Mouse (Mus musculus): ENCODE results near the gene Mup8. TPM values are rescaled to one million over a fixed set of nuclear protein-coding genes. Genes with fewer than 3 reads are reported as not detected.

Mup8 gene
- not detected for polyA plus RNA-seq (2012; fragmentation: generic; extraction: Trizol)

DNA sequence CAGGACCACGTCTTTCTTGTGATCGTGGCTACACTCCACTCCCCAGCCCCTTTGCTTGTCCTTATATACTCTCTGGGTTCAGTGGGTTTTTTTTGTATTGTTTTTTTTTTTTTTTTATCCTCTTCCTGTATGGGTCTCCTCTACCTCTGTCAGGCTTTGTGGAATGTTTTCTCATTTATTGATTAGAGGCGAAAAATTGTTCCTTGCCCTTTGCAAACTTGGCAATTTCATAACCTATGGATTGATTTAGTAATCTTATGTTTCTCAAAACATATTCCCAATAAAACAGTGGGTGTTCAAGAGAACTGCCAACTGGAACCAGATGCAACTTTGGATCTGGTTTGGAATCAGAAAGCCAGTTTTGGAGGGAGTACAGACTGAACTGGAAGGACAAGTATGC is at the start of gene Mup8:
Mup8 (minus strand) TSS at position 101 of the 400 bp plus-strand sequence.

Other genes starting within 250 kb of the Mup8 start
- not detected for gene Mup7, start 152.1 kb downstream of the Mup8 start, polyA plus RNA-seq (2012; fragmentation: generic; extraction: Trizol)
- not detected for gene Mup2, start 68.3 kb downstream of the Mup8 start, polyA plus RNA-seq (2012; fragmentation: generic; extraction: Trizol)
- gene Mup9, start 199.4 kb upstream of the Mup8 start, polyA plus RNA-seq (2012; fragmentation: generic; extraction: Trizol): not detected